Mouse (Mus musculus) liver, adult (tissue): ENCODE measurements around the gene Tmem95.

Source experiments
- GATA4 ChIP-seq: IDR thresholded peaks from 2 replicates; pipeline ENCODE4 v1.6.1; 2014; ENCODE audit warnings: mild to moderate bottlenecking, low read length; ENCODE audit not compliant: insufficient replicate concordance

Gene Tmem95

DNA sequence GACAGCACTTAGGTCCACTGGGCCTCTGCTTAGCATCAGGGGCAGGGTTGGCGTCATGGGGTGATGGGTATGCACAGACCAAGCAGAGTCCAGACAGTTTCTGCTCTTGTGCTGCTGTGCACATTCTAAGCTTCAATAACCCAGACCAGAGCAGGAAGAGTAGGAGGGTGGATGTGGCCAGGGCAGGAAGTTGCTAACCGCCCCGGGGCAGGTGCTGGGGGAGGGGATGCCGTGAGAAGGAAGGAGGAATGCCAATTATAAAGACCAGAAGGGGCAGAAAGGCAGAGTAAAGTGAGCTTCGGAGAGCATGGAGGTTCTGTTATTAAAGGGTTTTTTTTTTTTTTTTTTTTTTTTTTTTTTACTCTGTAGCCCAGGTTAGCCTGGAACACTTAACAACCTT is 16.9 kb upstream of the Tmem95 start:
- no peak for TF ChIP-seq GATA4

DNA sequence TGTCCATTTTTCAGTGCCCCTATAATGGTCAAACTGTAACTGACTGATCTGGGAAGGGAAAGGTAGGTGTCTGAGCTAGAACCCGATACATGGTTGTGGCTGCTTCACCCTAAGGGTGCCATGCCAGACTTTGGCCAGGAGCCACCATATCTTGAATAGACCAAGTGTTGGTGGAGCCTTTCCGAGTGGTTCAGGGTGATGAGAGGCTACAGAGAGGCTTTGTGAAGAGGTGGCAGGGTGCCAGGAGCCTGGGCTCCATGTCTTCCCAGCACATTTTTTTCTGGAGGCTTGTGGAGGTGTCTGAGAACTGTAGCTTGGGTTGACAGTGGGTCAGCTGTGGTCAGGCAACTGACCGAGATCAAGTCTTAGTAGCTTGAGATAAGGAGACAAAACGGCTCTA is 13.7 kb upstream of the Tmem95 start:
- TF ChIP-seq GATA4: no peak

DNA sequence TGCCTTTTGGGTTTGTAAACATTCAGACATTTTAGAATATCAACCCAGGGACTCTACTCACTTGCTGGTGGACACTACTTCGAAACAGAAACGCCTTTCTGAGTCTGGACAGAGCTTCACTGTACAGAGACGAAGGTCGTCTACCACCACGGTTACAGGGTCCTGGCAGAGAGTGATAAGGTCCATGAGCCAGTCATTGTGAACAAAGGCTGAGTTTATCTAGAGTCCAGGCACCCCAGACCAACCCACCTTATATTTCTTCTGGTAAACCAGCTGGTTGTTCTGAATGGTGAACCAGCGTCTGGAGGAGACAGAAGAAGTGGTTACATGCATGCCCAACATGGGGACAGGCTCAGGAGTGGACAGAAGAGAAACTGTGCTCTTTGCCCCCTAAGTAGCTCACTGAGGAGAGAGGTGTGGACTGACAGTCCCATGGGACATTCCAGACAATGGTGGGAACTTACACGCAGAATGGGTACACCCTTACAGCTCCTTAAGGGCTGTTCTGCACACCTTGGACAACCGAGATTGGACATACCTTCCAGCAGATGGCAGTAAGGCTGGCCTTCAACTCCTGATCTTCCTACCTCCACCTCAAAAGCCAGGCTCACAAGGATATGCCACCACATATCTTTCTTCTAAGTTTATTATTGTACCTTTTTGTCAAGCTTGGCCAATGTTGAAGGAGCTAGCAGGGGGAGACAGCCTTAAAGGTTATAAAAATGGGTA is 9.3 kb upstream of the Tmem95 start:
- no peak for TF ChIP-seq GATA4

- TF ChIP-seq GATA4: no peak
These were observed 6.8 kb upstream of the Tmem95 start for GRCm38 (mm10) chr11:69884663-69885062.

GRCm38 (mm10) chr11:69884240-69884639 is 6.4 kb upstream of the Tmem95 start:
- TF ChIP-seq GATA4: no peak

DNA sequence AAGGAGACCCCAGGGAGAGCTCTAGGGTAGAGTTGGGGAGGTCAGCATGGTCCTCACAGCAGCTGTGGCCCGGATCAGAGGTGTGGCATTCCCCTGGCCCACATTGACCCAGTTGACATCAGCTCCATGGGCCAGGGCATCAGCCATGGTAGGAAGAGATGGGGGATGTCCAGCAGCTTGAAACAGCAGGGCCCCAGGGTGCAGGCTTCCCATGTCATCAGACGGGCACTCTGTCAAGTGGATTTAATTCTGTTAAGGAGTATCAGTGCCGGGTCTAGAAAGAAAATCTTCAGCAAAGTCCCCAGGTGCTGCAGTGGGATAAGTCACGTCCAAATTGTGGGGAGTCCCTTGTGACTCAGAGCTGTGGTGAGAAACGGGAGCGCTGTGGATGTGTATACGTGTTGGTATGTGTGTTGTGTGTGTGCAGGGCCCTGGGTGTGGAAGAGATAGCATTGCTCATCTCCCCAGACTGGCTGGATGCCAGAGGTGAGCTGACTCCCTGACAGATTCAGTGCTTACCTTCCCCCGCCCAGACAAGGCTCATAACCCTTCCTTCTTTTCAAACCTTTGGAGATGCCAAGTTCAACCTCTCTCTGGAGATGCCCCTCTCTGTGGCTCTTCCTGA is 5.8 kb upstream of the Tmem95 start:
- no peak for TF ChIP-seq GATA4

DNA sequence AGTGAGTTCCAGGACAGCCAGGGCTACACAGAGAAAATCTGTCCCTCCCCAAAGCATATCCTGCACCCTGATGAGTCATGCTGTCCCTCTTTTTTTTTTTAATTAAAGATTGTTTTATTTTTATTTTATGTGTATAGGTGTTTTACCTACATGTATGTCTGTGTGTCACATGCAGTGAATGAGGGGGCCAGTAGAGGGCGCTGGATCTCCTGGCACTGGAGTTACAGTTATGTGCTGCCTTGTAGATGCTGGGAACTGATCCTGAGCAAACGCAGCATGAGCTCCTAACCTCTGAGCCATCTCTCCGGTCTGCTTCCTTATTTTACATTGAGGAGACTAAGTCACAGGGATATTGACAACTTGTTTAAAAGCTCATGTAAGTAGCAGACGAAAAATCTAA is 5.2 kb upstream of the Tmem95 start:
- no peak for TF ChIP-seq GATA4

GRCm38 (mm10) chr11:69881787-69882670 is 4.2 kb upstream of the Tmem95 start:
- no peak for TF ChIP-seq GATA4

DNA sequence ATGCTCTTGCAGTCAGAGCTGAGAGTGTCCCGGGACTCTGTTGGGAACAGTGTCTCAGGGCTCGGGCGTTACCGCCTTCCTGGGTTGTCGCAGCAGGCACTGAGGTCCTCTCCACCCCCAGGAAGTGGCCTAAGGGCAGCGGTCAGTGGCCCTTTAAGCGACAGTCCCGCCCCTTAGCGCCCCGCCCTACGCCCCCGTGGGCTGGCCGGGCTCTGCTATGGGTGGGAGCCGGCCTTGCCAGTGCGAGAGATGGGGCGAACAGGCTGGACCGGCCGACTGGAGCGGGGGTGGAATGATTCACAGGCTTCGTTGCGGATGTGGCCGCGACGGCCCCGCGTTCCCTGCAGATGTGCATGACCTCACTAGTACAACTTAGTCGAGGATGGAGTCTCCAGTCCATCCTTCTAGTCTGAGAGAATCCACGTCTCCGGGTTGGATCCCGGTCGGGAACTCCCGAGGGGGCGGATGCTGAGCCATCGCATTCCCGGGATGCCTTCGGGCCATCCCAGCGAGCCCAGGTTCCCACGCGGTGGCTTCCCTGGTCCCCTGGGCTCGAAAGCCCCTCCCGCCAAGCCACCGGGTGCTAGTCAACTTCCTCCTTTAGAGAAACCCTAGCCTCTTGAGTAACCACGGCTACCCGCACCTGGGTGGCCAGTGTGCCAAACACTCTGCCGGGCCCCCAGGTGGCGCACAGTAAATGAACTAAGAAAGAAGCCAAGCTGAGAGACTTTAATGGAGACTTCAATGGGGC is 3.2 kb upstream of the Tmem95 start, which contains the start of gene Kctd11:
Gene Kctd11, minus strand, starts transcription at position 554 of the 751 bp plus-strand sequence.
- peak; percentile 39; the same call in 1 of the 2 replicates for TF ChIP-seq GATA4

- no peak for TF ChIP-seq GATA4
These were observed 2.7 kb upstream of the Tmem95 start for GRCm38 (mm10) chr11:69880506-69880852.

DNA sequence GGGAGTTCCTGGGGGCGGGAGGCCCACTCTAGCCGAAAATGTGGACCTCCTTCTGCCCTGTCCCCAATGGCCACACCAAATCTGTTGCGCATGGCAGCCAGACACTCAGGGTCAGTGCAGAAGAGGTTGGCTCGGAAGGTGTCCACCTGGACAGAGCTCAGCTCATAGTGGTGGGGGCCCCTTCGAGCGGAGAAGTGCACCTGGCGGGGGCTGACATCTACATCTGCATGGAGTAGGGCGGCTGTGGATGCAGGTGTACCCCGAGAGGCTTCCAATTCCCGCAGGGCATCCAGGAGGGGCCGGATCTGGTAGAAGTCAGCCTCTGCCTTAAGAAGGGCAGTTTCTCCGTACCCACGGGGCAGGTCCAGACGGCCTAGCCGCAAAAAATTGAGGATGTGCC is 1.9 kb upstream of the Tmem95 start:
- TF ChIP-seq GATA4: no peak

DNA sequence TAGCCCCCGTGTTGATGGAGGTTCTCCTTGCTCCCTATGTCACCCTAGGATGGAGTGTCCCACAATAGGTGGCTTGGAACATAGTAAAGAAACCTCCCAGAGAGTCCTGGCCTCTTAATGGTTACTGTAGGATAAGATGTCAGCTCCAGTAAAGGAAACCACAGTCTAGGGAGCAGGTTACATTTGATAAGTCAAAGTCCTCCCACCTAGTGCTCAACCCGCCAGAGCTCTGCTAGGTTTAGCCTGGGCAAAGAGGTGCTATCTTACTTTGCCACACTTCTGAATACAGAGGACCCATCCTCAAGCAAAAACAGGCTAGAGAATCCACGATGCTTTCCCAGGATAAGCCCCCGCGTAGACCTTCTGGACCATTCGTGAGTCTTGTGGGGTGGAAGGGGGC is 1.1 kb upstream of the Tmem95 start:
- no peak for TF ChIP-seq GATA4

DNA sequence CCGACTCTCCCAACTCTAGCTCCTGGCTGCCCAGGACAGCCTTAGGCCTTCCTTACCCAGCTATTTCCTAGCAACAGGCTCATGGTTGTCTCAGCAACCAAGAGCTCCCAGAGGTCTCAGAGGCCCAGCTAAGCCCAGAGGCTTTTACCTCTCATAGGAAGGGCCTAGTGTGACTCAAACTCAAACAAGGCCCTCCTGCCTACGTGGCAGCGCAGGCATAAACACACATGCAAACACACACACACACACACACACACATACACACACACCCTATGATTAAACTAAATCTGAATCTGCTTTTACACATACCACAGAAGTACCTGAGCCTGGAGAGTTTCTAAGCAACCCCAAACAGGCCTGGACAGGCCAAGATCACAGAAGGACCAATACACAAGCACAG is 581 bp upstream of the Tmem95 start:
- TF ChIP-seq GATA4: no peak

DNA sequence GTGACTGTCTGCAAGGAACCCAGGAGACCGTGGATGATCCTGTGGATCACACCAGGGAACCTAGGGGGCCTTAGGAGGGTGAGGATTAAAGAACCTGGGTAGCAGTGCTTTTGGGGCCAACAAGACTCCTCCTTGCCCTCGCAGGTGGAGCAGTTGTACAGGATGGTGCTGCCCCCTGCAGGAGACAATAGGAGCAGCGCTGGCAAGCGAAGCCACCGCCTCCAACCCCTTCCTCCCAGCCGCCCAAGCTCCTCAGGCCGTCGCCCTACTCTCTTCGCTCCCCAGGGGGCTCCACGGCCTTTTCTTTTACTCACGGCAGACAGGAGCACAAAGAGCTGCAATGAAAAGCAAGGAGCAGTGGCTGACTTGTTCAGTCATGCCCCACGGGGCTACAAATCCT is 951 bp downstream of the Tmem95 start:
- no peak for TF ChIP-seq GATA4

DNA sequence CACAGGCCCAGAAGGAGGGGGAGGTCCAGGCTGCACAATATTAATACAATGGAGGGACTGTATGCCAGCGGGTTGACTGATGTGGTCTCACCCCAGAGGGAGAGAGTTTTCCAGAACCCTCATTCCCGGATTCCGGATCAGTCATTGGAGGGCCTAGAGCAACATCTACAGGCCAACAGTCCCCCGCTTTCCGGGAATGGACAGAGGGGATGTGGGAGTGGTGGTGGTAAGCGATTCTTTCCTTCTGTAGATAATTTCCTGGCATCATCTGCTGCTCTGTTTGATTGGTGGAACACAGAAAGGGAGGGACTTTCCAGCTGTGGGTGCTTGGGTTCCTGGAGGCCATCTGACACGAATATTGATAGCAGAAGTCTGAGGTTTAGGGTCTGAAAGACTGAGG is 1.6 kb downstream of the Tmem95 start:
- TF ChIP-seq GATA4: peak; percentile 9; the same call in 1 of the 2 replicates
